Mouse (Mus musculus) urinary bladder, postnatal 25 days (tissue): Measurements from ENCODE around the gene Olfr836.
"Not testable (repeated sequence)": the region's sequence is repeated elsewhere in the genome, so short reads cannot be mapped to it uniquely, and the experiment has no call there.

Source experiments
- DNase-seq: peaks from one replicate; pipeline ENCODE4 v3.0.0; 2022; ENCODE audit warnings: low spot score

Olfr836 gene

DNA sequence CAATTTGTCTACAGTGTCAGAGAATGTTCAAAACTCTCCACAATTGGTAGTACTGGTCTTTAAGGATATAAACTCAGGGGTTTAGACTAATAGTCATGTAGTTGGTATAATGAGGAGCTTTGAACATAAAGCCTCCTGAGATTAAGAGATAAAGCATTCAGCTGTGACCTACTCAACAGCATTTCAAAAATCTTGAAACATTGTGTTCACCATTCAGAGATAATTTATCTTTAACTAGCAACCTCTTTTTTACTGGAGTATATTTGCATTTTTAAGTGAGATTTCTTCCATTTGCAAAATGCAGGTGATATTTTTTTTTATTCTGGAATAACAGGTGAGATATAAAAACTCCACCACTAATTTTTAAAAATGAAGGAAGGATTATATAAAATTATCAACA, at the start of gene Olfr836:
Gene Olfr836 (plus strand): TSS at position 301 of the 400 bp plus-strand sequence.
- DNase-seq: no peak

DNA sequence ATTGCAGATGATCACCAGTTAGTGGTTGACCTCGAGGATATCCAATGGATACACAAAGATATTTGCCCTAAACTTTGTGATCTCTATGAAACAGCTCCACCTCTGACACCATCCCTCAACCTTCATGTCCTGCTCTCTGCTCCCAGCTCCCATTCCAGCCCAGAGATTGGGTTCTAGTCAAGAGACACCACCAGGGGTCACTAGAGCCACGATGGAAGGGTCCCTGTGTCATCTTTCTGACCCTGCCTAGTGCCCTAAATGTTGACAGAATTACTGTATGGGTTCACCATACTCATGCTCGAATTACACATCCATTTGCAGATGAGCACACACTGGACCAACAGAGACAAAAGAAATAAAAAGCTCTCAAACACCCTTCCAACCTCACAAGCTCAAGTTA, 35.2 kb upstream of the Olfr836 start:
- DNase-seq: no peak

DNA sequence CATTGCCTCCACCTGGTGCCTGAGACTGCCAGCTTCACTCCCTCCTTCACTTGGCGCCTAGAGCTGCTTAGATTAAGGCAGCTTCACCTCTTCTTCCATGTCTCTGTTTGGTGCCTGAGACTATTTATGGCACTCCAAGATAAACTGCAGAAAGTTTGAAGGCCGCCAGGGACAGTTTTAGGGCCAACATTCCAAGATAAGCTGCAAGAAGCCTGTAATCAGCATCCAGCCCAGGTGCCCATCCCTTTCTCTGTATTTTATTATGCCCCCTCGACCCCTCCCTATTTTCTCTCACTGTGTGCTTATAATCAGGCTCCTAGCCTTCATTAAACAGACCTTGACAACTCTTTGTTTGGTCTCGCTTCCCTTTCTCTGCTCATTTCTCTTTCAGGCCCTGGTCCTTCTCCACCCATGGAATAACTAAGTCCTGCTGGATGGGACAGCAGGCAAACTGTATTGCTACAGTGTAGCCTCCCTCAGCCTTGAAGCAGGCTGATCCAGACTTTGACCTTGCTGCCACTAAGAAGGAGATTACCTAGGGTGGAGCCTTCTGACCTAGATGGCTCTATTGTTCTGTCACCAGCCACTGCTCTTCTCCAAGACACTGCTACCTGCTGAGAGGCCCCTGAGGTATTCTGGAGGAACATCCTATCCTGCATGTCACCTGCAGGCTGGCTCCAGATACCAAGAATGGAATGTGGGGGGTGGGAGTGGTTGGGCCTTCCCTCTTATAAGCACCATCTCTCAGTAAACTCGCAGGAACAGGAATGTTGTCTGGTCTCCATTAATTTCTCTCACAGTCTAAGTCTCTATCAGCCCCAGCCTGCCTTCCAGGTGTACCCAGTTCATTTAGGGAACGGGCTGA, 27.1 kb upstream of the Olfr836 start:
- DNase-seq: not testable (repeated sequence)

DNA sequence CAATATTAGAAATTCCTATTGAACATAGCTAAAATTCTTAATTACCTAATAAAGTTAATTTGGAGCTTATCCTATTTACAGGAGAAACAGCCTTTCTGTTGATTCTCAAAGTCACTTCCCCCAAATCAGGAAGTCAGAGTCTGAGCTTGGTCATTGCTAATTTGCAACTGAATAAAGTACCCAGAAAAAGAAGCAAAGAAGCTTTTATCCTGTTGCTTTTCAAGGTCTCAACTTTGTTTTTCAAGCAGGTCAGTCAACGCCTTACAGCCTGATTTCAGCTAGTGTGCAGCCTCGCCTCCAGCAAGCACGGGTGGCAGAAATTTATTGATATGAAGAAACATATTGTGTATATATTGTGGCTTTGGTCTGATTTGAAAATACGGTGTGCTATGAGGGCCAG, 22.9 kb upstream of the Olfr836 start:
- DNase-seq: no peak

DNA sequence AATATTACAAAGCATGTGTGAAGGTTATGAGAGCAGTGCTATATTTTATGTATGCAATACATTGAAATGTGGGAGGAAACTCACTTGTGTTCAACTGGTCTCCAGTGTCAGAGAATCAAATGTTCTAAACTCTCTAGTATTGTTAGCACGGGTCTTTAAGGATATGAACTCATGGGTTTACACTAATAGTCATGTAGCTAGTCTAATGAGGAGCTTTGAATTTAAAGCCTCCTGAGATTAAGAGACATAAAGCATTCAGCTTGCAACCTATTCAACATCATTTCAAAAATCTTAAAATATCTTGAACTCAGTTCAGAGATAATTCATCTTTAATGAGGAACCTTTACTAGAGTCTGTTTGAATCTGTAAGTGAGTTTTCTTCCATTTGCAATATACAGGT, 15.8 kb downstream of the Olfr836 start, which contains the start of gene Olfr837:
Gene Olfr837 (plus strand): TSS at position 301 of the 400 bp plus-strand sequence.
- no peak for DNase-seq
